Comparison of ENCODE assay signal across 14 mouse cellular contexts in genomic region chr1:193539261-193539660, GRCm38 (mm10).
DNase-seq lines count a peak whose midpoint lies in the region; ATAC-seq and TF ChIP-seq lines count a peak whose summit lies in the region.
"Had no signal": no experiment of that assay in that cellular context is flagged by ENCODE, and none has a peak within 500 bp of the region (broad histone marks: within the 10 kb centered on the region; RNA-seq: fewer than 3 reads in every experiment).

No protein-coding gene starts in this region.

- 88% methylated on average over 6 of the region's 6 CpGs for WGBS in liver, adult 2 months
- WGBS in embryonic facial prominence, embryonic 14.5 days = 74% methylated on average over 6 of the region's 6 CpGs
- 50% methylated on average over 6 of the region's 6 CpGs for WGBS in neural tube, embryonic 15.5 days
- 82% methylated on average over 6 of the region's 6 CpGs for WGBS in hindbrain, embryonic 13.5 days

- no peak for TF ChIP-seq CTCF in liver, adult 2 months (IDR thresholded peaks at IDR 0.05; ENCODE audit: low read depth, low read length)

- TF ChIP-seq POLR2A in liver, adult 2 months (IDR thresholded peaks at IDR 0.05; ENCODE audit: extremely low read depth, insufficient read depth, low read length) = no peak

- H3K27me3 ChIP-seq in liver, adult 2 months (ENCODE audit: control insufficient read depth, insufficient read depth, low read length) = no peaks in the 10 kb centered on the region; the same call in 1 of the 2 replicates
- no peaks in the 10 kb centered on the region for H3K27me3 ChIP-seq in embryonic facial prominence, embryonic 14.5 days (replicated peaks; ENCODE audit: control insufficient read depth, insufficient read depth, low read length)
- no peaks in the 10 kb centered on the region for H3K27me3 ChIP-seq in neural tube, embryonic 15.5 days (replicated peaks)
- no peaks in the 10 kb centered on the region for H3K27me3 ChIP-seq in hindbrain, embryonic 13.5 days
- H3K27me3 ChIP-seq: liver, embryonic 15.5 days; midbrain, embryonic 12.5 days had no signal

- ATAC-seq in embryonic facial prominence, embryonic 14.5 days (ENCODE audit: low read depth) = no peak
- peak; percentile 45; the same call in 1 of the 2 replicates for ATAC-seq in neural tube, embryonic 15.5 days (ENCODE audit: low FRiP score)
- ATAC-seq in hindbrain, embryonic 13.5 days (ENCODE audit: low FRiP score) = no peak

- no peak overlapping the region for H3K9ac ChIP-seq in liver, adult 2 months (ENCODE audit: low read depth, low read length)
- H3K9ac ChIP-seq in embryonic facial prominence, embryonic 14.5 days (ENCODE audit: low read depth, low read length) = no peak overlapping the region
- no peak overlapping the region for H3K9ac ChIP-seq in neural tube, embryonic 15.5 days (replicated peaks)
- no peak overlapping the region for H3K9ac ChIP-seq in hindbrain, embryonic 13.5 days
- H3K9ac ChIP-seq: liver, embryonic 15.5 days; midbrain, embryonic 12.5 days had no signal

- H3K9me3 ChIP-seq in embryonic facial prominence, embryonic 14.5 days (ENCODE audit: control insufficient read depth, low read length) = no peaks in the 10 kb centered on the region
- H3K9me3 ChIP-seq in neural tube, embryonic 15.5 days (replicated peaks) = no peaks in the 10 kb centered on the region
- no peaks in the 10 kb centered on the region for H3K9me3 ChIP-seq in hindbrain, embryonic 13.5 days
- H3K9me3 ChIP-seq: hindbrain, embryonic 10.5 days; liver, embryonic 15.5 days; midbrain, embryonic 12.5 days had no signal

- no peaks in the 10 kb centered on the region for H3K4me1 ChIP-seq in liver, adult 2 months (ENCODE audit: control insufficient read depth, insufficient read depth, low read length)
- peaks cover 31% of the 10 kb centered on the region for H3K4me1 ChIP-seq in embryonic facial prominence, embryonic 14.5 days (ENCODE audit: control insufficient read depth, insufficient read depth, low read length)
- H3K4me1 ChIP-seq in neural tube, embryonic 15.5 days = peaks cover 44% of the 10 kb centered on the region
- peaks cover 27% of the 10 kb centered on the region for H3K4me1 ChIP-seq in hindbrain, embryonic 13.5 days (replicated peaks)
- H3K4me1 ChIP-seq: liver, embryonic 15.5 days had no signal

- DNase-seq in liver, adult 2 months (ENCODE audit: extremely low read depth, low read depth, low spot score) = peak; percentile 28
- no peak for DNase-seq in liver
- peak; percentile 32 for DNase-seq in embryonic facial prominence, embryonic 14.5 days (ENCODE audit: low spot score)
- DNase-seq in kidney, adult 9 months = peak; percentile 42
- no peak for DNase-seq in adrenal gland, postnatal 25 days
- DNase-seq: cerebellum, postnatal 10 days; gastrocnemius, adult 2 months; thymus, postnatal 25 days had no signal

- H3K79me2 ChIP-seq in liver, adult 2 months (ENCODE audit: control insufficient read depth, insufficient read depth, low read length) = no peaks in the 10 kb centered on the region

- no peak overlapping the region for H3K4me2 ChIP-seq in embryonic facial prominence, embryonic 14.5 days (ENCODE audit: low read depth, low read length)
- no peak overlapping the region for H3K4me2 ChIP-seq in neural tube, embryonic 15.5 days
- no peak overlapping the region for H3K4me2 ChIP-seq in hindbrain, embryonic 13.5 days
- H3K4me2 ChIP-seq: heart, embryonic 11.5 days; liver, embryonic 15.5 days; midbrain, embryonic 12.5 days had no signal

- no peak overlapping the region for H3K27ac ChIP-seq in liver, adult 2 months (replicated peaks; ENCODE audit: insufficient read depth, low read depth, low read length)
- H3K27ac ChIP-seq in embryonic facial prominence, embryonic 14.5 days (replicated peaks; ENCODE audit: low read depth, low read length) = peak overlapping the region; percentile 21; the same call in 1 of the 2 replicates
- H3K27ac ChIP-seq in neural tube, embryonic 15.5 days (replicated peaks) = peak overlapping the region; percentile 54; the same call in 1 of the 2 replicates
- H3K27ac ChIP-seq in hindbrain, embryonic 13.5 days = no peak overlapping the region
- H3K27ac ChIP-seq: gastrocnemius, adult 2 months; hindbrain, embryonic 10.5 days; liver, embryonic 15.5 days; midbrain, embryonic 12.5 days had no signal

- H3K36me3 ChIP-seq in liver, adult 2 months (ENCODE audit: control insufficient read depth, insufficient read depth, low read length) = no peaks in the 10 kb centered on the region
- no peaks in the 10 kb centered on the region for H3K36me3 ChIP-seq in embryonic facial prominence, embryonic 14.5 days (ENCODE audit: control insufficient read depth, insufficient read depth, low read length)
- H3K36me3 ChIP-seq in neural tube, embryonic 15.5 days = no peaks in the 10 kb centered on the region
- no peaks in the 10 kb centered on the region for H3K36me3 ChIP-seq in hindbrain, embryonic 13.5 days
- H3K36me3 ChIP-seq: hindbrain, embryonic 10.5 days; liver, embryonic 15.5 days; midbrain, embryonic 12.5 days had no signal

- no peak overlapping the region for H3K4me3 ChIP-seq in liver, adult 2 months (ENCODE audit: insufficient read depth, low read depth, low read length)
- H3K4me3 ChIP-seq in embryonic facial prominence, embryonic 14.5 days (ENCODE audit: low read depth, low read length) = no peak overlapping the region
- H3K4me3 ChIP-seq in neural tube, embryonic 15.5 days (replicated peaks) = no peak overlapping the region
- H3K4me3 ChIP-seq in hindbrain, embryonic 13.5 days = no peak overlapping the region
- H3K4me3 ChIP-seq: gastrocnemius, adult 2 months; hindbrain, embryonic 10.5 days; liver, embryonic 15.5 days; midbrain, embryonic 12.5 days had no signal

Comparison
In these comparisons a context has a peak if more than half of its experiments do, and no peak if none do; other contexts are left out.
1. DNase-seq: peak in liver, adult 2 months (single experiment), embryonic facial prominence, embryonic 14.5 days (single experiment) and kidney, adult 9 months (single experiment); none in liver (single experiment) and adrenal gland, postnatal 25 days (single experiment).
2. H3K27ac ChIP-seq: peak in embryonic facial prominence, embryonic 14.5 days (single experiment) and neural tube, embryonic 15.5 days (single experiment); none in liver, adult 2 months (single experiment) and hindbrain, embryonic 13.5 days (single experiment).